Mouse (Mus musculus): ENCODE results near the gene Ccs.
A peak's percentile ranks its signal among the peaks of the same experiment; 100 is the strongest.
"Not testable (repeated sequence)": the region's sequence is repeated elsewhere in the genome, so short reads cannot be mapped to it uniquely, and the experiment has no call there.

Ccs gene

GRCm38 (mm10) chr19:4839149-4839548, at the start of gene Ccs, which contains the start of gene Ccdc87:
TSS of gene Ccs (minus strand) at chr19:4839332.
TSS of gene Ccdc87 (plus strand) at chr19:4839366.
- DNase-seq (ENCODE audit: low read depth): peak; percentile 99

GRCm38 (mm10) chr19:4883961-4884360, 44.8 kb upstream of the Ccs start:
- DNase-seq (ENCODE audit: low read depth): no peak

DNA sequence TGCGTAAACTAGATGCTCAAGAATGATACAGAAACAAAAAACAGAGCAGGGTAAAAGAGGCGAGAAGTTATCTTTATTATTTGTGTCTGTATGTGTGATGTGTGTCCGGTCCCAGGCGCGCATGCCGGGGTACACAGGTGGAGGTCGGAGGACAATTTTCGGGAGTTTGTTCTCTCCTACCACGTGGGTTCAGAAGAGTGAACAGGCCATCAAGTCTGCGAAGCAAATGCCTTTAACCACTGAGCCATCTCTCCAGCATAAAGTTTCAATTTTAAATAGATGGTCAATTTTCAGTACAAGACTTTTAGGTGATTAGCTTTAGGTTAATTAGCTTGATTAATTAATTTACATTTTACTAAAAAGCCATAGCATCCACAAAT, 40.2 kb upstream of the Ccs start:
- DNase-seq (ENCODE audit: low read depth): no peak

DNA sequence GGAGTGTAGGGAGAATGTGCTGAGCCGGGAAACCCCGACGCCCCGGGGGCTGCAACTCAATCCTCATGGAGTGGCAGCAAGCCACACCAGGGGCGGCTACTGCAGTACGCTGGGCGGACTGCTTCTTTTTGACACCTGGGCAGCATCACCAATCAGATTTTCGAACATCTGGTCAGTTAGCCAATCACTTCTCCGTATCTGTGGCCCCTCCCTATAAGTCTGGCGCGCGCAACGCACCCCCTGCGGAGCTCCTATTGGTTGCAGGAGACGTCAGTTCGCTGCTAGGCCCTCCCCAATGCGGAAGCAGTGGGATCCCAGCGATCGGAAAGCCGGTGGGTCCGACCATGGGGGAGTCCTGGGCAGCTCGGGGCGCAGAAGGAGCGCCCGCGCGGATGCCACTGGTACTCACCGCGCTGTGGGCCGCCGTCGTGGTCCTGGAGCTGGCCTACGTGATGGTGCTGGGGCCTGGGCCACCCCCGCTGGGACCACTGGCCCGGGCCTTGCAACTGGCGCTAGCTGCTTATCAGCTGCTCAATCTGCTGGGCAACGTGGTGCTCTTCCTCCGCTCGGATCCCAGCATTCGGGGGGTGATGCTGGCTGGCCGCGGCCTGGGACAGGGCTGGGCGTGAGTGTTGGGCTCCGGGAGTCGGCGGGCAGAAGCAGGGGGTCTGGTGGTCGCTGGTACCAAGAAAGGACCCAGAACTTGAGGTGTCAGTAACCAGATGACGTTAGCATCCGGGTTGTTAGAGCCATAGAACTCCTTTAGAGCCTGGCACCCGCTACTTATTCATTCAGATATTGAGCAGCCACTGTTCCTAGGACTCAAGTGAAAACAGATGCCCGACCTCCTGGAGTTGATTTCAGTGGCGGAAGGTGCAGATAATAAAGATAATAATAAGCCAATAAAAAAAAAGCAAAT, 39.5 kb upstream of the Ccs start, which contains the start of gene Zdhhc24:
Gene Zdhhc24 (plus strand): TSS at position 264 of the 919 bp plus-strand sequence.
- peak; percentile 97 for DNase-seq (ENCODE audit: low read depth)

DNA sequence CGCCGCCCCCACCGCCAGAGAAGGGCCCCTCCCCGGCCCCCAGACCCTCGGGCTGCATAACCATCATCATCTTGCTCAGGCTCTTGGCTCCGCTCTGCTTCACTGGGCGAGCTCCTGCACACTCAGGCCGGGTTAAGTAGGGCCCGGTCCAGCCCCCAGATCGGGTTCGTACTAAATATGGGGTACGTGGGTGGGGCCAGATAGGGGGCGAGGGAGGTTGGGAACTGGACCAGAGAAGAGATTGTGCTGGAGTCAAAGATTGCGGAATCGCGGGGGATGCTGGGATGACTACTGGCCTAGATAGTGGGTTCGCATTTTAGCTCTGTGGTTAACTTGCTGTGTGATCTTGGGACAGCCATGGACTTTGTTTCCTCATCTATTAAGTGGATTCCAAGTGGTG, 38.7 kb upstream of the Ccs start, which contains the start of gene Actn3:
Gene Actn3 (minus strand): TSS at position 125 of the 400 bp plus-strand sequence.
- DNase-seq (ENCODE audit: low read depth): no peak

DNA sequence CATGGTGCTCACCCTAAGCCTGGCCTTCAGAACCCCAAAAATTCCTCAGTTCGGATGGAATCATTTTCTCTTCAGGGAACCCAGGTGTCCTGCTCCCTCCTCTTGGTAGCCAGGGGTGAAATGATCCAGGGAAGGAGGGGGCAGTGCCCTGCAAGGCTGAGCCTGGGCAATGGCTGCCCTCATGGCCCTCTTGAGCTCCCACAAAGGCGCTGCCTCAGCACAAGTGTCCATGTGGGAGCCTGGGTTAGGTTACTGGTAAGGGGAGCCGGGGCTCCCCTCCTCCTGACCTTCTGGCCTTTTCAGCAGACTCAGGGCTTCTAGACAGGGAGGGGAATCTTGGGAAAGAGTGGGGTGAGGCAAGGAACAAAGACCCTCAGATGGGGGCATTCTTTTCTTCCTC, 37.6 kb upstream of the Ccs start:
- DNase-seq (ENCODE audit: low read depth): no peak

DNA sequence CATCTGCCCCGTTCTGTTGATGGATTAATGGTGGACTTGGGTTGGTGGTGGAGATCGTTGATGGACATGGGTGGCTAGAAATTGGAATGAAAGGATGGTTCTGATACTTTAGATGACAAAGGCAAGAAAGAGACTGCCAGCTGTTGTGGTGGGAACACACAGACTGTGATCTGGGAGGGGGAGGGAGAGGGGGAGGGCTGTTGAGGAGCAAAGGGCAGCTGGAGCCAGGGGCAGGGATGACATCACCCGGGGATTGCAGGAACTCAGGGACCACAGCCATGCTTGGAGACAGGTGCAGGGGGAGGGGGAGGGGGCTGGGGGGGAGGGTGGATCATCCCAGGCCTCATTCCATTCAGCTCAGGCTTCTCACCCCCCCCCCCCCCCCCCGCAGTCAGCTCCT, 37.1 kb upstream of the Ccs start:
- DNase-seq (ENCODE audit: low read depth): no peak

DNA sequence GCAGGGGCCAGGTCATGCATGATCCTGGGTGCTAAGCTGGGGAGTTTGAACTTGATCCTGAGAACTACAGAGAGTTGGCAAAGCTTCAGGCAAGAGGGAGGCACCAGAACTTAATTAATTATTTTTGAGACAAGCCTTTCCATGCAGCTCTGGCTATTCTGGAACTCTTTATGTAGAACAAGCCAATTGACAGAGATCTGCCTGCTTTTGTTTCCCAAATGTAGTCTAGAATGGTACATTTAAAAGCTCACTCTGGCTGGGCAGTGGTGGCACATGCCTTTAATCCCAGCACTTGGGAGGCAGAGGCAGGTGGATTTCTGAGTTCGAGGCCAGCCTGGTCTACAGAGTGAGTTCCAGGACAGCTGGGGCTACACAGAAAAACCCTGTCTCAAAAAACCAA, 35.5 kb upstream of the Ccs start:
- DNase-seq (ENCODE audit: low read depth): not testable (repeated sequence)

- peak; percentile 62 for DNase-seq (ENCODE audit: low read depth)
Measured at GRCm38 (mm10) chr19:4865147-4865546, 26.0 kb upstream of the Ccs start.

DNA sequence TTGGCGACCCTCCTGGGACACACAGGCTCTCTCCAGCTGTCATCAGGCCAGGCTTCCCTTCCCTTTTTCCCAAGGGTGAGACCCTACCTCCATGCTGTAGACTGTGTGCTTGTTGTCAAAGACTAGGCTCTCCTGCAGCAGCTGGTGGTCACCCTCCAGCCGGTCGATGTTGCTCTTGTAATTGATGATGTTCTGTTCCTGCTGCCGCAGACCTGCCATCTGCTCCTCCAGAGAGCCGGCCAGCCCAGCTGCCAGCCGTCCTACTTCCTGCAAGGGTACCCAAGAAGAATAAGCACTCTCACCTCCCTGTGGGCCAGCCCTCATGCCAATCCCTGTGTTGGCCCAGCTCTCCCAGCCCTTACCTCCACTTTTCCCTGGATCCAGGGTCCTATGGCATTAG, 23.9 kb upstream of the Ccs start:
- DNase-seq (ENCODE audit: low read depth): no peak

- DNase-seq (ENCODE audit: low read depth): no peak
Measured at GRCm38 (mm10) chr19:4859081-4859480, 19.9 kb upstream of the Ccs start.

DNA sequence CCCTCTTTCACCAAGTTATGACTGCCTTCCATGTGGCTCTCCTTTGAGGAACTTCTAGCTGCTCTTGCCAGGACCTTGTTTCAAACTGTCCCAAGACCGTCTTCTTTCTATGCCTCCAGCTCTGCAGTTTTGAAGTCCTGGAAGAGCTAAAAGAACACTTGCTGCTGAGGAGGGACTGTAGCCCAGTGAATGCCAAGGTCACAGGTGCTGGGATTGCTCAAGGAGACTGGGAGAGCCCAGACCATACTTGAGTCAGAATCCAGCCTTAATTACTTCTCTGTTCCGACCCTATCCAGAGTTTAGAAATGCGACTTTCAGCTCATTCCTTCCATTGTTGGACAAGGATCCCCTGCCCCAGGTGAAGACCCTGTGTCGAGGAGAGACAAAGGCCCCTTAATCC, 16.8 kb upstream of the Ccs start:
- no peak for DNase-seq (ENCODE audit: low read depth)

DNA sequence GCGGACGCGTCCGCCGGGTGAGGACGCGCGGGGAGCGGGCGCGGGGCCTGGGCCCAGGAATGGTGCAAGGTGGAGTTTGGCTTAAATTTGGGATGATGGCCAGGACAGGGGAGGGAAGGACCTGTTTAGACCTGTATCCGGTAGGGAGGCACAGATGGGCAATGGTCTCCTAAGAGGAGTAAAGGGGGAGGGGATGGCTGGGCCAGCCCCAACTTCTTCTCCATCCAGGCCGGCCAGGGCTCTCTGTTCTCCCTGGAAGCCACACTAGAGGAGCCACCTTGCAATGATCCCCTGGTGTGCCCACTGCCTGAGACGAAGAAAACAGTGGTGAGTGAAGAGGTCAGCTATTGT, 16.3 kb upstream of the Ccs start:
- DNase-seq (ENCODE audit: low read depth): no peak

DNA sequence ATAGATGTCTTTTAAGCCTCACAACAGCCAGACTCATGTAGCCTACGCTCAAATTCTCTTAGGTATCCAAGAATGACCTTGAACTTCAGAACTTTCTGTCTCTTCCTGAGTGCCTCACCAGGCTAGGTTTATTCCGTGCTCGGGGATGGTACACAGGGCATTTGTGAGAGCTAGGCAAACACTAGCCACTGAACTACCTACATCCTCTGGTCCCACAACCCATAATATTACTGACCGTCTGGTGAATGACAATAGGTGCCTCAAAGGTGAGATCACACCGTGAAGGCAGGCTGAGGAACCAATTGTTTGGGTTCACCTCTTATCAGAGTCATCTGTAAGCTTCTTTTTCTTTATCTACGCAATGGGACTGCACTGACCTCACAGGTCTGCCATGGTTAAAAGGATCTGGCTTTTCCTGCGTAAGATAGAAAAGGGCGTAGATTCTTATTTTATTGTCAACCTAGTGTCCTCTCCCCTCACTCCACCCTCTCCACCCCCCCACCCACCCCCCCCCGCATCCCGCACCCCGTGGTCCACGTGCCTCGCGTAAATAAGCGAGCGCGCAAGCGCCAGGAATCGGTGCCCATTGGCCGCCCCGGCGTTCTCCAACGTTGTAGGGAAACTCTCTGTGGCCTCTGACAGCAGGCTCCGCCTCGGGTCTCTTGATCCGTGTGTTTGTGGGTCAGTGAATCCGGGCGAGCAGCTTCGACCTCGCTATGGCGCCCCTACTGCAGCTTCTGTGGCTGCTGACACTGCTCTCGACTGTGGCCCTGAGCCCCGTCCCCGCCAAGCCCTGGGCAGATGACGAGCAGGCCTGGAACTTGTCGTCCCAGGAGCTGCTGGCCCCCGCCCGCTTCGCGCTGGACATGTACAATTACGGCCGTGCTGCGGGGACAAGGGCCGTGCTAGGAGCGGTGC, 15.7 kb upstream of the Ccs start, which contains the start of gene Ctsf:
Gene Ctsf (plus strand): TSS at position 579 of the 918 bp plus-strand sequence.
- DNase-seq (ENCODE audit: low read depth): peak; percentile 42

GRCm38 (mm10) chr19:4850281-4850680, 11.1 kb upstream of the Ccs start:
- no peak for DNase-seq (ENCODE audit: low read depth)

DNA sequence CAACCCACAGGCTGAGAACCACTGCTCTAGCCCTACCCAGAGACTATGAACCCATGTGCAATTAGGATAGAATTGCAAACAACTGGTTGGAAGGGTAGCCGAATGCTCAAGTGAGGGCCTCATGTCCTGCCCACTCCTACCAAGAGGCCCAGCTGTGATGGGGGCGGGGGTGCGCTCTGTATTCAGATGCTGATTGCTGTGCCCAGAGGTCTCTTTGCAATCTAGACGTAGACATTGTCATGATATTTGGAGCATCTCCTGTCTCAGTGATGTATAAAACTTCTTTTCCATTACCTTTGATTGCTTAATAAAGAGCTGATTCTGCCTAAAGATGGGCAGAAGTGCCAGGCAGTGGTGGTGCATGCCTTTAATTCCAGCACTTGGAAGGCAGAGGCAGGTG, 10.7 kb upstream of the Ccs start:
- no peak for DNase-seq (ENCODE audit: low read depth)

- DNase-seq (ENCODE audit: low read depth): peak; percentile 75
Measured at GRCm38 (mm10) chr19:4847490-4847889, 8.4 kb upstream of the Ccs start.

DNA sequence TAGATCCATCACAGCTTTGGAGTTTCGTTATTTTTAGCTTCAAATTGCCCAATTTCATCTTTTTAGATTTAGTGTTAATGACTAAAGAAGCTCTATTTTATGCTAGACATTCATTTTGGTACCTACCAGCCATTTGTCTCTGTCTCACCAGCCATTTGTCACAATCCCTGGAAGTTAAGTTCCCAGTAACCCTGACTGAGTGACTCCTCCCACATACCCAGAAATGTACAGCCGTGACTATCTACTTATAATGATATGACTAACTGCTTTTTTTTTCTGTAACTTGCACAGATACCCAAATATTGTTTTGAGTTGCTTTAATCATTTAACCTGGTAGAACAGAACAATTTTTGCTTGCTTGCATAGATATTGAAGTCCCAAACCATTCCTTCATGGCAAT, 6.7 kb upstream of the Ccs start:
- peak; percentile 17 for DNase-seq (ENCODE audit: low read depth)

DNA sequence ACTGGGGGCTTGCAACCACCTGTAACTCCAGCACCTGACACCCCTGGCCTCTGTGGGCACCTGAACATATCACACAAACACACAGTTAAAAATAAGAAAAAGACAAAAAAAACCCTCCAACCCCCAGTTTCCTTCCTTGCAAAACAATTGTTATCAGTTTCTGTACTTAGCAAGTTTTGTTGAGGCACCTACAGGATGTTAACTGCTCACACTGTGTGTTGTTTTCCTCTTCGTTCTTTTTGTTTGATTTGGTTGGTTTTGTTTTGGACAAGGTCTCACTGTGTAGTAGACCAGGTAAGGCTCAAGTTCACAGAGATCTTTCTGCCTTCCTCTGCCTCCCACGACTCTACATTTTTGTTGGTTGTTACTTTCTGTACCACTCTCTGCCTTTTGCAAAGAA, 3.5 kb upstream of the Ccs start:
- peak; percentile 70 for DNase-seq (ENCODE audit: low read depth)

- no peak for DNase-seq (ENCODE audit: low read depth)
Measured at GRCm38 (mm10) chr19:4840848-4841247, 1.7 kb upstream of the Ccs start.

- no peak for DNase-seq (ENCODE audit: low read depth)
Measured at GRCm38 (mm10) chr19:4838526-4839140, 499 bp downstream of the Ccs start.

DNA sequence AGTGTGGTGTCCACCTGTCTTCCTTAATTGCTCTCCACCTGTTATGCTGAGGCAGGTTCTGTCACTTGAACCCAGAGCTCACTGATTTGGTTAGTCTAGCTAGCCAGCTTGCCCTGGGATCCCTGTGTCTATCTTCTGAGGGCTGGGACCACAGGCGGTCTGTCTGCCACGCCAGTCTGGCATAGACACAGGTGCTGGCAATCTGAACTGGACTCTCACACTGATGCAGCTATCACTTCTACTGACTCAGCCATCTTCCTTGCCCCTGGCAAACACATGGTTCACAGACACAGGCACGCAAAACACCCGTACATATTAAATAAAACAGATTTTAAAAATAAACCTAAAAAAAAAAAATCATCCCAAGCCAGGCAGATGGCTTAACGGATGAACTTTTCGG, 2.1 kb downstream of the Ccs start:
- DNase-seq (ENCODE audit: low read depth): no peak
